Mouse (Mus musculus) liver, adult 2 months (tissue): Measurements from ENCODE around the gene Spon1. TPM values are rescaled to one million over a fixed set of nuclear protein-coding genes. Genes with fewer than 3 reads are reported as not detected.

Source experiments
- DNase-seq: peaks from one replicate; pipeline ENCODE4 v3.0.0-alpha.2; 2011; ENCODE audit warnings: low read depth, low spot score; ENCODE audit errors: extremely low read depth
- H3K27ac ChIP-seq: fragments of 200-500 bp; replicated peaks from 2 replicates; pipeline ENCODE4 v1.5.1; 2012; ENCODE audit warnings: low read depth, mild to moderate bottlenecking, control low read depth, inconsistent platforms, low read length; ENCODE audit not compliant: insufficient read depth
- H3K27me3 ChIP-seq: fragments of 200-500 bp; 2 replicates; pipeline ENCODE4 v1.6.1; 2012; ENCODE audit warnings: mild to moderate bottlenecking, moderate library complexity, low read length, inconsistent platforms; ENCODE audit not compliant: control insufficient read depth, insufficient read depth
- H3K36me3 ChIP-seq: fragments of 200-500 bp; 2 replicates; pipeline ENCODE4 v1.6.1; 2012; ENCODE audit warnings: low read length, inconsistent platforms; ENCODE audit not compliant: control insufficient read depth, insufficient read depth
- H3K4me1 ChIP-seq: fragments of 200-500 bp; 2 replicates; pipeline ENCODE4 v1.6.1; 2011; ENCODE audit warnings: low read length; ENCODE audit not compliant: control insufficient read depth, insufficient read depth
- H3K4me3 ChIP-seq: fragments of 200-500 bp; 2 replicates; pipeline ENCODE4 v1.5.1; 2011; ENCODE audit warnings: low read depth, mild to moderate bottlenecking, control low read depth, low read length, moderate library complexity; ENCODE audit not compliant: insufficient read depth
- H3K79me2 ChIP-seq: fragments of 200-500 bp; 2 replicates; pipeline ENCODE4 v1.6.1; 2012; ENCODE audit warnings: inconsistent platforms, mild to moderate bottlenecking, low read length, moderate library complexity; ENCODE audit not compliant: control insufficient read depth, insufficient read depth
- H3K9ac ChIP-seq: fragments of 200-500 bp; 2 replicates; pipeline ENCODE4 v1.6.1; 2012; ENCODE audit warnings: low read depth, mild to moderate bottlenecking, control low read depth, inconsistent platforms, low read length
- CTCF ChIP-seq: fragments of 200-500 bp; IDR thresholded peaks from 2 replicates; pipeline ENCODE4 v1.5.1; 2011; ENCODE audit warnings: low read depth, low read length, control low read depth
- POLR2A ChIP-seq: fragments of 200-500 bp; IDR thresholded peaks from 2 replicates; pipeline ENCODE4 v1.6.1; 2011; ENCODE audit warnings: low read length, control low read depth; ENCODE audit not compliant: insufficient read depth; ENCODE audit errors: extremely low read depth
- WGBS: fragments of 180-500 bp; shearing (Covaris S2); methylation state at CpG from one replicate; pipeline ENCODE4 v1.1.7; 2018; 5-methylcytosine and 5-hydroxymethylcytosine counted together
- polyA plus RNA-seq: library from polyadenylated mRNA; depleted of rRNA; stranded (reverse); fragments of >200 nt; gene quantifications from 2 replicates; pipeline ENCODE4 v1.2.3, GENCODE M21; 2012; rRNA removed
- total RNA-seq: library from RNA; depleted of rRNA; stranded (reverse); fragments of >200 nt; gene quantifications from 2 replicates; pipeline ENCODE4 v1.2.3, GENCODE M21; 2014; rRNA removed

The Spon1 gene
- total RNA-seq (0.28 and 0.40 TPM in 2 replicates), polyA plus RNA-seq (0.22 and 0.31 TPM in 2 replicates)

DNA sequence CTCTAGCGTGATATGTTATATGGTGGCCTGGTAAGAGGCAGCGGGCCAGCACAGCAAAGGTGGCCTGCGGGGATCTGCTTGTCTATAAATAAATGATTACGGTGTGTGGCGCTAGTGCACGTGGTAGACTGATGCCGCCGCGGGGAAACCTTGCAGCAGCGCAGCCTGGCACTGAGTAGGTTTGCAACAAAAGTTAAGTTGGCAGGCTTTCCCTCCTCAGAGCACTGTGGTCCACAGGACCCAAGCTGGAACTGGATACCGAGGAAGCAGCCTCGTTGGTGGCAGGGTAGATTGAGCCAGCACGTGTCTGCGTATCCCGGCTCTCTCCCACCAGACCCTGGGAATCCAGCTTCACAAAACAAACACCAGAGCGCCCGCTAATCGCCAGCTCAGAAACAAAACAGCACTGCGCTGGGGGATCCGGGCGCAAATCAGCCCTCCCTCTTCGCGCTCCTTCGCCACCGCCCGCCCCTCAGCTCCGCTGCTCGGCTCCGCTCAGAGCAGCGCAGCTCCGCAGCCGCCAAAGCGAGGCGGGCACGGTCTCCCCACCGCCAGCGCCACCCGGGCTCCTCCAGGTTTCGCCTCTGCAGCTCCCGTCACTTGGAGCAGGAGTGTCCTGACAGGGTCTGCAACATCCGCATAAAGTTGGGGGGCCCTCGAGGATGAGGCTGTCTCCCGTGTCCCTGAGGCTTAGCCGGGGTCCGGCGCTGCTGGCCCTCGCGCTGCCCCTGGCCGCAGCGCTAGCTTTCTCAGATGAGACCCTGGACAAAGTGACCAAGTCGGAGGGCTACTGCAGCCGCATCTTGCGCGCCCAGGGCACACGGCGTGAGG lies at the start of gene Spon1:
Gene Spon1 (plus strand): TSS at position 332 of the 831 bp plus-strand sequence.
- Histone ChIP-seq H3K4me1 (no peaks in the 10 kb centered on the region), H3K36me3 (no peaks in the 10 kb centered on the region), H3K4me3 (peak within 1 kb of the TSS; percentile 9; the same call in 1 of the 2 replicates), H3K9ac (no peak within 1 kb of the TSS), H3K27me3 (peaks cover 8% of the 10 kb centered on the region; the same call in 1 of the 2 replicates), H3K79me2 (no peaks in the 10 kb centered on the region), H3K27ac (no peak within 1 kb of the TSS)
- 2% methylated on average over 54 of the region's 56 CpGs for WGBS
- DNase-seq: no peak
- TF ChIP-seq POLR2A: no peak
- TF ChIP-seq CTCF: no peak

DNA sequence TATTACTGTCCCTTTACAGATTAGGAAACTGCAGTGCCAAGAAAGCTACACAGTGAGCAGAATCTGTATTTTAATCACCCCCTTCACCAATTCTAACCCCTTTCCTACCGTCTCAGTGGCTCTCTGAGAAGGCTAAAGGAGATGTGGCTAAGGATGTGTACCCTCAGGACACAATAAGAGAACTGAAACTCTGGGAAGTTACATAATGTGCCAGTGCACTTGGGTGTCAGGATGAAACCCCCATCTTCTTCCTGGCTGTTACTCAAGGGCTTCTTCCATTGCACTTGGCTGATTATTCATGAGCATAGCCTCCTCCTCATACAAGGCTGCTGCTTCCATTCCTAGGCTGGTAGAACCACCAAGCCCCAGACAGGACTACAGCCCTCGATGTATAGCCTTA lies 43.8 kb upstream of the Spon1 start:
- no peaks in the 10 kb centered on the region for H3K4me1 ChIP-seq
- peak; percentile 12 for DNase-seq
- no peak overlapping the region for H3K9ac ChIP-seq
- no peaks in the 10 kb centered on the region for H3K36me3 ChIP-seq
- no peaks in the 10 kb centered on the region for H3K79me2 ChIP-seq
- H3K4me3 ChIP-seq: no peak overlapping the region
- H3K27ac ChIP-seq: no peak overlapping the region
- TF ChIP-seq POLR2A: no peak
- TF ChIP-seq CTCF: no peak
- H3K27me3 ChIP-seq: no peaks in the 10 kb centered on the region
- WGBS: 79% methylated on average over 2 of the region's 2 CpGs

DNA sequence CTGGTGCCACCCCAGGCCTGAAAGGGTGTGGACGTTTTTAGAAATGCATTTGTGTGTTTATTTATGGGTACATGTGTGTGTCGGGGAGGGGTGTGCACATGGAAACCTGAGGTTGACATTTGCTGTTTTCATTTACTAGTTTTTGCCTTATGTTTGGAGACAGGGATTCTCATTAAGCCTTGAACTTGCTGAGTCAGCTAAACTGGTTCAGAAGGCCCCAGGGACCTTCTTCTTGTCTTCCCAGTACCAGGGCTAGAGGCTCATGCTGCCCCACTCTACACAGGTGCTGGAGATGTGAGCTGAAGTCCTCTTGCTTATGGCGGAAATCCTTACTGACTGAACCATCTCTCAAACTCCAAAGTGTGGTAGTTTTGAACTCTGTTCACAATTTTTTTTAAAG lies 41.9 kb upstream of the Spon1 start:
- DNase-seq: no peak
- no peaks in the 10 kb centered on the region for H3K79me2 ChIP-seq
- H3K27me3 ChIP-seq: no peaks in the 10 kb centered on the region
- H3K4me3 ChIP-seq: no peak overlapping the region
- no peaks in the 10 kb centered on the region for H3K4me1 ChIP-seq
- no peak overlapping the region for H3K27ac ChIP-seq
- TF ChIP-seq POLR2A (no peak), CTCF (no peak)
- no peak overlapping the region for H3K9ac ChIP-seq
- WGBS: 66% methylated on average over 3 of the region's 3 CpGs
- no peaks in the 10 kb centered on the region for H3K36me3 ChIP-seq

DNA sequence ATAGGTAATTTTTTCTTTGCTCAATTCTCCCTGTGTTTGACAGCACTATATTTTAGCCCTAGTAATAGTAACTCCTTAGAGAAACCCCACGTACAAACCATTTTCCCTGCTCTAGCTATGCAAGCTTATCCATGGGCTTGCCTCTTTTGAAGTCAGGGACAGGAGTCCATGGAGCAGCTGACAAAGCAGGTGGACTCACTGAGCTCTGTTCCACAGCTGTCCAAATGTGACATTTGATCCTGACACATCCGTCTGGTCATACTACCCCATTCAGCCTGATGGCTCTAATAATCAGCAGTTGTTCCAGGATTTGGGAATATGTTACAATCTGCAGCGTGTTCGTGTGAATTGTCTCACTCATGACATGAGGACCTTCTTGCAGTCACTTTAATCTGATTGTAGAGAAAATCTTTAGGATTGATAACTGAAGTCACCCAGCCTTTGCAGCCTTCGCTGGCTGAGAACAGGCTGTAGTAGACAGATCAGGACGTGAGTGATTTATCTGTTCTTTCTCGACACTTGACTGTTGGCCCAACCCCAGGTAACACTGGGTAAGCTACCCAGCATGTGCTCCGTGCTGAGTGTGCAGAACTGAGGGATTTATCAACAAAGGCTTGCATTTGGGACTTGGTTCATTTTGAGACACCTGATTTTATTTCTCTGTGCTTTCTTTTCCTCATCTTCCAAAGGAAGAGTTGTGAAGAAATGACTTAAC lies 37.6 kb upstream of the Spon1 start:
- no peak for TF ChIP-seq CTCF
- TF ChIP-seq POLR2A: no peak
- peak; percentile 9 for DNase-seq
- 78% methylated on average over 8 of the region's 8 CpGs for WGBS

DNA sequence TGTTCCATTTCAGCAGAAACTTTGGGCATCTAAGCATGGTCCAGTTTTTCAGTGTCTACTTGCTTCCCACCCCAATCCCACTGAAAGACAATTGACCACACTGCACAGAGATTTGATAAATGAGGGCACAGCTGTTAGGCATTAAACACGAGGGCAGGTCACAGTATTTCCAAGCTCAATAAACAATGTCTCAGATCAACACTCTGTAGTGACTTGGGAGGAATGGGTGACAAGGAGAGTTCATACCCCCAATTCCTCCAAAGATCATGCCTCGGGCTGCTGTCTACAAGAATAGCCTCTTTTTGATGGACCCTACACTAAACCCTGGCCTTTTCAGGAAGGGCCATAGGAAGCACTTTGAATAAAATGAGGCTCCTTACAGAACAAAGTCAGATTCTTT lies 36.9 kb upstream of the Spon1 start:
- 74% methylated on average over 2 of the region's 2 CpGs for WGBS
- no peaks in the 10 kb centered on the region for H3K36me3 ChIP-seq

More for the DNA sequence above, 37.6 kb upstream of the Spon1 start:
- H3K27ac ChIP-seq: no peak overlapping the region
- H3K36me3 ChIP-seq: no peaks in the 10 kb centered on the region
- no peak overlapping the region for H3K9ac ChIP-seq
- no peaks in the 10 kb centered on the region for H3K79me2 ChIP-seq
- H3K27me3 ChIP-seq: no peaks in the 10 kb centered on the region
- H3K4me3 ChIP-seq: no peak overlapping the region
- H3K4me1 ChIP-seq: no peaks in the 10 kb centered on the region

More for the DNA sequence above, 36.9 kb upstream of the Spon1 start:
- Histone ChIP-seq H3K9ac (no peak overlapping the region), H3K27me3 (no peaks in the 10 kb centered on the region), H3K4me3 (no peak overlapping the region), H3K79me2 (no peaks in the 10 kb centered on the region), H3K4me1 (no peaks in the 10 kb centered on the region), H3K27ac (no peak overlapping the region)
- TF ChIP-seq POLR2A (no peak), CTCF (no peak)
- no peak for DNase-seq
